Mouse (Mus musculus): Measurements from ENCODE around the gene Slc22a23. TPM values are rescaled to one million over a fixed set of nuclear protein-coding genes. Genes with fewer than 3 reads are reported as not detected.

Slc22a23 gene
- polyA plus RNA-seq, 1 experiment = not detected

DNA sequence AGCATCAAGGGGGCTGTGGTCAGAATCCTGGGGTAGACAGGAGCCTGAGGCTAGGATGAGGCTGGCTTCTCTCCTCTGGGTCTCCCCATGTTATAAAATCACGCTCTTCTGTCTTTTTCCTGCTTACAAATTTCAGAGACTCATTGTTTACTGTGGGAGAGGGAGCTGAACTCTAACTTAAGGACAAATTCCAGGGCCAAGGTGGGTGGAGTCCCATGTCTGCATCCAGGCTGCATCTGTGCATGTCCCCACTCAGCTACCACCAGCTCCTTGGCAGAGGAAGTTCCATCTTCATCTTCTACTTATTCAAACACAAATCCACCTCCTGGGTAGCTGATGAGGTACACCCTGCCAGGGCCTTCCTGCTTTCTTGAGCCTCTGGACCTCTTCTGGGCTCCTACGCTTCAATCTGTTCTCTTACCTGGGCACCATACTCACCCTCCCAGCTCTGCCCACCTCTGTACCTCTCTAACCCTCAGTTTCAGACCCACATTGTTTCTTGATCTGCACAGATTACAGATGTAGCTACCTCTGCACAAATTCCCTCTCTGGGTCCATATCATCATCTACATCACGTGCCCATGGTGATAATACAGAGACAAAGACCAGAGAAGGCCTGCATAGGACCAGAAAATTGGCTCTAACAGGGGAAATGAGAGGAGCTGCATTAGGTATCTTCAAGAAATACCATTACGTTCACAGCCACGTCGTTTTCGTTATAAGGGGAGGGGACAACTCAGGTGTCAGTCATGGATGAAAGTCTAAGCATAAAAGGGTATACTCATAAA lies 13.4 kb downstream of the Slc22a23 start:
- no peaks in the 10 kb centered on the region for H3K4me1 ChIP-seq (ENCODE audit: control insufficient read depth, insufficient read depth, low read length)
- no peak for TF ChIP-seq CTCF (IDR thresholded peaks at IDR 0.05; ENCODE audit: insufficient read depth, low read depth, low read length)
- TF ChIP-seq POLR2A (IDR thresholded peaks at IDR 0.05; ENCODE audit: insufficient read depth, low read depth, low read length) = no peak
- no peak overlapping the region for H3K27ac ChIP-seq (ENCODE audit: insufficient read depth, low read depth, low read length)
- 93% methylated on average over 7 of the region's 7 CpGs for WGBS
- no peak overlapping the region for H3K4me3 ChIP-seq (ENCODE audit: insufficient read depth, low read depth, low read length)

DNA sequence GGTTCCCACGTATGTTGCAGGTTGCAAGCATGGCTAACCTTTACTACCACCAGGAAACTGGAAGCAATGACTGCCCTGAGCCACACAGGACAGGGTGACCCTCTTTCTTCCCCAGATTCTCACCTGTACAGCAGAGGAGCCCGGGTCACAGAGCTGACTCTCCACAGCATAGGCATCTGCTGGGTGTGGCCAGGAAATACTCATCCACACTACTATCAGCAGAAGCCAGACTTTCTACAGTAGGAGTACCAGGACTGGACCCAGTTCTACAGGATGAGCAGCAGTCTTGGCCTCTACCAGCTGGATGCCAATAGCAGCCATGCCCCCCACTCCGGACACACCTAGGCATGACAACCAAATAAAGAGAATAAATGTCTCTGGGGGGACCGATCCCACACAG lies 15.4 kb downstream of the Slc22a23 start:
- WGBS = 91% methylated on average over 4 of the region's 4 CpGs
- TF ChIP-seq CTCF (IDR thresholded peaks at IDR 0.05; ENCODE audit: insufficient read depth, low read depth, low read length) (no peak), POLR2A (IDR thresholded peaks at IDR 0.05; ENCODE audit: insufficient read depth, low read depth, low read length) (no peak)
- Histone ChIP-seq H3K4me3 (ENCODE audit: insufficient read depth, low read depth, low read length) (no peak overlapping the region), H3K27ac (ENCODE audit: insufficient read depth, low read depth, low read length) (no peak overlapping the region), H3K4me1 (ENCODE audit: control insufficient read depth, insufficient read depth, low read length) (no peaks in the 10 kb centered on the region)

DNA sequence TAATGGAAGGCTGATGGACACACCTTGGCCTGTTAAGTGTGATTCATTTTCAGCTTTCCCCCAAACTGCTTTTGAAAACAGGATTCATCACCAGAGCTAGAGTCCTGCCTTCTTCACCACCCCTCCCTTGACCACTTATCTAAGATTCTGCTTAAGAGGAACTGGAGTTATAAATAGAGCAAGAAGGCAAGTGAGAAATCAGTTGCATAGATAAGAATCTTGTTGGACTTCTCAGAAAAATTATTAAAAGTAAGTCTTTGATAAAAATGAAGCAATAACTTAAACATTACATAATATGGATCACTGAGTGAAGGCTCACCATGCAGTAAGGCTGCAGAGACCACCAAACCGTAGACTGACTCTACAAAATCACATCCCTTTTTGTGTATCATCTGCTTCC lies 18.0 kb downstream of the Slc22a23 start:
- Histone ChIP-seq H3K4me3 (ENCODE audit: insufficient read depth, low read depth, low read length) (no peak overlapping the region), H3K4me1 (ENCODE audit: control insufficient read depth, insufficient read depth, low read length) (no peaks in the 10 kb centered on the region), H3K27ac (ENCODE audit: insufficient read depth, low read depth, low read length) (no peak overlapping the region)
- WGBS = 90% methylated on average over 1 of the region's 1 CpGs
- no peak for TF ChIP-seq POLR2A (IDR thresholded peaks at IDR 0.05; ENCODE audit: insufficient read depth, low read depth, low read length)
- TF ChIP-seq CTCF (IDR thresholded peaks at IDR 0.05; ENCODE audit: insufficient read depth, low read depth, low read length) = no peak

DNA sequence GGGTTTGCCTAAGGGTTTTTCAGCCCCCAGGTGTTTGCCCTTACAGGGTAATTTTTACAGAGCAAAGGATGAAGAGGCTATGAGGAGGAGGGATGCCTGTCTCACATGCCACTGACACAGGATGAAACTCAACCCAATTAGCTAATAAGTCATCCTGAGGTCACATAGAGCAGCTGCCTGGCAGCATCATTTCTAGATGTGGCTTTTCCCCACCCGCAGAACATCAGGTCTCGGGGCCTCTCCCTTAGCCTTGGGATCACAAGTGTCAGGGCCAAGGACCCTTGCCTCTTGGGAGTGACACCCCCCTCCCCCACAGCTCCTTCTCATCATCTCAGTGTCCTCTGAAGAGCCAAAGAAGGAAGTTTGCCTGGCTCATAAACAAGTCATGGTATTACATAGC lies 21.6 kb downstream of the Slc22a23 start:
- Histone ChIP-seq H3K27ac (ENCODE audit: insufficient read depth, low read depth, low read length) (no peak overlapping the region), H3K4me1 (ENCODE audit: control insufficient read depth, insufficient read depth, low read length) (no peaks in the 10 kb centered on the region), H3K4me3 (ENCODE audit: insufficient read depth, low read depth, low read length) (no peak overlapping the region)
- no peak for TF ChIP-seq CTCF (IDR thresholded peaks at IDR 0.05; ENCODE audit: insufficient read depth, low read depth, low read length)
- no peak for TF ChIP-seq POLR2A (IDR thresholded peaks at IDR 0.05; ENCODE audit: insufficient read depth, low read depth, low read length)
- WGBS = 94% methylated on average over 2 of the region's 2 CpGs

DNA sequence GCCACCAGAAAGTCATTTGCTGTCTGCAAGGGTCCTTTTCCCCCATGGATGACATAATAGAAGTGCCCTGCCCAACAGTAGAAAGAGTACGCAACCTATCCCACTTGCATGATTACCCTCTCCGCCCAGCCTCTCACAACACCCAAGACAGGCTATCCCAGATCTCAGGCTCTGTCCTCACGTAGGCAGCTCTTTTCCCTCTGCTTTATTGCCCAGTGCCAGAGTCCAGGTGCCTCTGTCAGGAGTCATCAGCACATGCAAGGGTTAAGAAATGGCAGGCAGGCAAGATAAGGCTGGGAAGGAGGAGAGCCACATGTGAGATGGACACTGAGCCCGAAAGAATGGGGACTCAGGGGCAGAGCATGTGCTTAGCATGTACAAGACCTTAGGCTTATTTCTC lies 24.5 kb downstream of the Slc22a23 start:
- TF ChIP-seq CTCF (IDR thresholded peaks at IDR 0.05; ENCODE audit: insufficient read depth, low read depth, low read length) (no peak), POLR2A (IDR thresholded peaks at IDR 0.05; ENCODE audit: insufficient read depth, low read depth, low read length) (no peak)
- H3K27ac ChIP-seq (ENCODE audit: insufficient read depth, low read depth, low read length) = no peak overlapping the region

DNA sequence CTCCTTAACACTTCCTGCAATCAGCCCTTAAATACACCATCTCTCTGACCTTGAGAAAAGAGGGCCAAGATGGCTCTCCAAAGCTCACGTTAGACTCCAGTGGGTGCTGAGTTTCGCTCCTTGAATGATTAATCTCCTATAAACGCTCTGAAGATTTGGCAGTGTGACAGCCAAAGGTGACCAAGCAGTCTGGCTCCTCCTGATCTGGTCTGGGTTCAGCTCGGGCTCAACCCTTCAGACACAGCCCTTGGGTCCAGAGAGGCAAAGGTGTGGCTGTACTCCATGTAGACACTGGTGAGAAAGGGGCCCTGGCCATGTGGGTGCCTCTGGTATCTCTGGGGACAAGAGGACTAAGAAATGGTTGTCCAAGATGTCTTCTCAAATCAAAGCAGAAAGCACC lies 27.9 kb downstream of the Slc22a23 start:
- 87% methylated on average over 4 of the region's 4 CpGs for WGBS
- no peaks in the 10 kb centered on the region for H3K4me1 ChIP-seq (ENCODE audit: control insufficient read depth, insufficient read depth, low read length)
- H3K27ac ChIP-seq (ENCODE audit: insufficient read depth, low read depth, low read length) = no peak overlapping the region
- H3K4me3 ChIP-seq (ENCODE audit: insufficient read depth, low read depth, low read length) = no peak overlapping the region
- TF ChIP-seq CTCF (IDR thresholded peaks at IDR 0.05; ENCODE audit: insufficient read depth, low read depth, low read length) = no peak
- no peak for TF ChIP-seq POLR2A (IDR thresholded peaks at IDR 0.05; ENCODE audit: insufficient read depth, low read depth, low read length)

More for the DNA sequence above, 24.5 kb downstream of the Slc22a23 start:
- 95% methylated on average over 4 of the region's 4 CpGs for WGBS
- H3K4me3 ChIP-seq (ENCODE audit: insufficient read depth, low read depth, low read length) = no peak overlapping the region
- H3K4me1 ChIP-seq (ENCODE audit: control insufficient read depth, insufficient read depth, low read length) = no peaks in the 10 kb centered on the region

DNA sequence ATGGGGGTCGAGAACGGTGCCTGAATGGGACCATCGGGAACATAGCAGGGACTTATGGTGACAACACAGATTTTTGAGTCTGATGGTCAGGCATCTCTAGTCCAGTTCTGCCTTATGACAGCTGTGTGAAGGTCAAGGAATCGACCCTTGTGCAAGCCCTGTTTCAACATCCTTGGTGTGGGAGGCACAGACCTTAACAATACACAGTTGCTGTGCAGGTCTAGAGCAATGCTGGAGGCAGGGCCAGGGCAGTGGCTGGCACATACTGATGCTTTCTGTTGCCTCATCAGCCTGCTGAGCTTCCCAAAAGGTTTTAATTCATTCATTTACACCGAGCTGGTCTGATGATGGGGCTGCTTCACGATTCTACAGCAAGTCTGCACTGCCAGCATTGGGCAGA lies 28.5 kb downstream of the Slc22a23 start:
- H3K4me3 ChIP-seq (ENCODE audit: insufficient read depth, low read depth, low read length) = no peak overlapping the region
- 76% methylated on average over 6 of the region's 6 CpGs for WGBS
- no peak overlapping the region for H3K27ac ChIP-seq (ENCODE audit: insufficient read depth, low read depth, low read length)
- no peak for TF ChIP-seq POLR2A (IDR thresholded peaks at IDR 0.05; ENCODE audit: insufficient read depth, low read depth, low read length)
- TF ChIP-seq CTCF (IDR thresholded peaks at IDR 0.05; ENCODE audit: insufficient read depth, low read depth, low read length) = no peak
- no peaks in the 10 kb centered on the region for H3K4me1 ChIP-seq (ENCODE audit: control insufficient read depth, insufficient read depth, low read length)

DNA sequence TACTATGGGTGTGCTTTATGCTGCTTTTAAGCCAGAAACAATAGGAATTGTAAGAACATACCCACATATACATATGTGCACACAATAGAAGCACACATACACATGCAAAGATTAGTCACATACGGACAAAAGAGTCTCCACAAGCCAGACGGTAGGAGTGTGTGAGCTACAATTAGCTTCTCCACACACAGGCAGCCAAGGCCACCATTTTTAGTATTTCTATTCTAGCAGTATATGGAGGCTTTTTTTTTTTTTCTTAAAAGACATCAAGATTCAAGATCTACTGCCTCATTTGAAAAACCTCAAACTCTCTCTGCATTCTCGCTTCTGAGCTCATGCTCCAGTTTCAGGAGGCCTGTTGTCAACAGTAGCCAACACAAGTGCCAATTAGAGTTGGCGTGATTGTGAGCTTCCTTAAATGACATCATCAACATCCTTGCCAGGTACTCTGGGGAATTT lies 31.9 kb downstream of the Slc22a23 start:
- 60% methylated on average over 4 of the region's 4 CpGs for WGBS
- no peak overlapping the region for H3K27ac ChIP-seq (ENCODE audit: insufficient read depth, low read depth, low read length)
- H3K4me3 ChIP-seq (ENCODE audit: insufficient read depth, low read depth, low read length) = no peak overlapping the region
- no peaks in the 10 kb centered on the region for H3K4me1 ChIP-seq (ENCODE audit: control insufficient read depth, insufficient read depth, low read length)
- TF ChIP-seq POLR2A (IDR thresholded peaks at IDR 0.05; ENCODE audit: insufficient read depth, low read depth, low read length) = no peak
- TF ChIP-seq CTCF (IDR thresholded peaks at IDR 0.05; ENCODE audit: insufficient read depth, low read depth, low read length) = no peak

DNA sequence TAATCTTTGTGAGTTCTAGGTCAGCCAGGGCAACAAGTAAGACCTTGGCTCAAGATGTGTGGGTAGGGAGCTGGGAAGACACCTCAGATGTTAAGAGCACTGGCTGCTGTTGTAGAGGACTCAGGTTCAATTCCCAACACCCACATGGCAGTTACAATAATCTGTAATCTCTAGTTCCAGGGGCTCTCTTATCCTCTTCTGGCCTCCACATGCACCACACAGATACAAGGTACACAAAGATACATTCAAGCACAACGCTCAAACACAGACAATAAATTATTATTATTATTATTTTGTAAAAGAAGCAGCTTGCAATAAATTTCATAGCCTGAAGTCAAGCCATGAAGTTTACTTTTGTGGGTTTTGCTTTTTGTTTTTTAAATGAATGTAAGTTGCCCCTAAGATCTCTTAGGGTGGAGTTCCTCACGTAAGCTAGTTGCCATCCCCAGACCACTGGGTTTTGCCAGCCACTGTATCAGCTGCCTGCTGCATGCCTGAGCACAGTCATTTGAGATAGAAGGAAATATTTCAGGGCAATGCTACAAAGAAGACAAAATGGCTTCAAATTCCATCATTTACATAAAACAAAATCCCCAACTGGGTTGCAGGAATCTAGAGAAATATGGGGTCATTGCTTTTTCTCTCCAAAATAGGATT lies 32.5 kb downstream of the Slc22a23 start:
- Histone ChIP-seq H3K4me3 (ENCODE audit: insufficient read depth, low read depth, low read length) (no peak overlapping the region), H3K27ac (ENCODE audit: insufficient read depth, low read depth, low read length) (no peak overlapping the region), H3K4me1 (ENCODE audit: control insufficient read depth, insufficient read depth, low read length) (no peaks in the 10 kb centered on the region)
- TF ChIP-seq CTCF (IDR thresholded peaks at IDR 0.05; ENCODE audit: insufficient read depth, low read depth, low read length) = no peak
- no peak for TF ChIP-seq POLR2A (IDR thresholded peaks at IDR 0.05; ENCODE audit: insufficient read depth, low read depth, low read length)
- 82% methylated on average over 2 of the region's 2 CpGs for WGBS
